Mouse (Mus musculus): ENCODE measurements around the gene Olfr462. TPM values are rescaled to one million over a fixed set of nuclear protein-coding genes. Genes with fewer than 3 reads are reported as not detected.

Gene Olfr462
- polyA plus RNA-seq, 1 experiment from 2014 or later = not detected

GRCm38 (mm10) chr11:87860426-87860825 lies 31.6 kb downstream of the Olfr462 start:
- DNase-seq (no peak), ATAC-seq (ENCODE audit: low FRiP score, low TSS enrichment) (no peak)
- no peaks in the 10 kb centered on the region for H3K27me3 ChIP-seq (ENCODE audit: control insufficient read depth, insufficient read depth, low read length)
- H3K4me2 ChIP-seq (ENCODE audit: low read length) = no peak overlapping the region
- no peak overlapping the region for H3K27ac ChIP-seq (replicated peaks; ENCODE audit: low read depth, low read length)
- H3K9me3 ChIP-seq (ENCODE audit: control insufficient read depth, low read length) = no peaks in the 10 kb centered on the region
- H3K4me3 ChIP-seq (replicated peaks; ENCODE audit: low read depth, low read length) = no peak overlapping the region
- no peaks in the 10 kb centered on the region for H3K4me1 ChIP-seq (ENCODE audit: control insufficient read depth, insufficient read depth, low read length)
- WGBS = 72% methylated on average over 9 of the region's 9 CpGs
- H3K36me3 ChIP-seq (ENCODE audit: control insufficient read depth, insufficient read depth, low read length) = peaks cover 40% of the 10 kb centered on the region
- no peak overlapping the region for H3K9ac ChIP-seq (replicated peaks; ENCODE audit: low read length)

DNA sequence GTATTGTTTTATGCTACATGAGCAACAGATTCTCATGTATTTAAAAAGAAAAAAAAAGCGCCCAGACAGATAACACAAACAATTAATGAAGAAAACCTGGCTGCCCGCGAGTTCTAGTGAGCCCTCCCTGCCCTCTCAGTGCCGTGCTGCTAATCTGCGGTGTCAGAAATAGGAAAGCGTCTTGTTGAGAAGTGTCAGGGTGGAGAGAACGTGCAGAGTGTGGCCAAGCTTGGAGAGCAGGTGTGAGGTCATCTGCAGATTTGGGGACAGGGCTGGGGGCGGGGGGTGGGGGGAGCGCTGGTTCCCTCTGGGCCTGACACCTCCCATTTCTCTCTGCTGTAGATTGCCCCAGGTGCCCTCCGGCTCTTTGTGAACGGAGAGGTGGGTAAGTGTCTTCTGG lies 32.8 kb downstream of the Olfr462 start:
- no peak overlapping the region for H3K4me2 ChIP-seq (ENCODE audit: low read length)
- DNase-seq (no peak), ATAC-seq (ENCODE audit: low FRiP score, low TSS enrichment) (no peak)
- no peak overlapping the region for H3K27ac ChIP-seq (replicated peaks; ENCODE audit: low read depth, low read length)
- peaks cover 40% of the 10 kb centered on the region for H3K36me3 ChIP-seq (ENCODE audit: control insufficient read depth, insufficient read depth, low read length)
- no peak overlapping the region for H3K9ac ChIP-seq (replicated peaks; ENCODE audit: low read length)
- WGBS = 92% methylated on average over 11 of the region's 11 CpGs
- no peak overlapping the region for H3K4me3 ChIP-seq (replicated peaks; ENCODE audit: low read depth, low read length)
- H3K4me1 ChIP-seq (ENCODE audit: control insufficient read depth, insufficient read depth, low read length) = no peaks in the 10 kb centered on the region
- H3K9me3 ChIP-seq (ENCODE audit: control insufficient read depth, low read length) = no peaks in the 10 kb centered on the region
- H3K27me3 ChIP-seq (ENCODE audit: control insufficient read depth, insufficient read depth, low read length) = no peaks in the 10 kb centered on the region

GRCm38 (mm10) chr11:87854550-87854949 lies 37.5 kb downstream of the Olfr462 start:
- H3K9me3 ChIP-seq (ENCODE audit: control insufficient read depth, low read length) = no peaks in the 10 kb centered on the region
- no peak overlapping the region for H3K4me3 ChIP-seq (replicated peaks; ENCODE audit: low read depth, low read length)
- no peak overlapping the region for H3K27ac ChIP-seq (replicated peaks; ENCODE audit: low read depth, low read length)
- no peak for DNase-seq
- H3K27me3 ChIP-seq (ENCODE audit: control insufficient read depth, insufficient read depth, low read length) = no peaks in the 10 kb centered on the region
- H3K4me1 ChIP-seq (ENCODE audit: control insufficient read depth, insufficient read depth, low read length) = peaks cover 7% of the 10 kb centered on the region
- no peak overlapping the region for H3K9ac ChIP-seq (replicated peaks; ENCODE audit: low read length)
- 89% methylated on average over 7 of the region's 7 CpGs for WGBS
- H3K4me2 ChIP-seq (ENCODE audit: low read length) = no peak overlapping the region
- ATAC-seq (ENCODE audit: low FRiP score, low TSS enrichment) = no peak
- H3K36me3 ChIP-seq (ENCODE audit: control insufficient read depth, insufficient read depth, low read length) = peaks cover 19% of the 10 kb centered on the region

GRCm38 (mm10) chr11:87853597-87853954 lies 38.5 kb downstream of the Olfr462 start:
- 28% methylated on average over 8 of the region's 8 CpGs for WGBS
- Histone ChIP-seq H3K9me3 (ENCODE audit: control insufficient read depth, low read length) (no peaks in the 10 kb centered on the region), H3K27me3 (ENCODE audit: control insufficient read depth, insufficient read depth, low read length) (no peaks in the 10 kb centered on the region), H3K36me3 (ENCODE audit: control insufficient read depth, insufficient read depth, low read length) (peaks cover 13% of the 10 kb centered on the region), H3K9ac (replicated peaks; ENCODE audit: low read length) (peak overlapping the region; percentile 59), H3K4me1 (ENCODE audit: control insufficient read depth, insufficient read depth, low read length) (peaks cover 7% of the 10 kb centered on the region), H3K27ac (replicated peaks; ENCODE audit: low read depth, low read length) (peak overlapping the region; percentile 70), H3K4me3 (replicated peaks; ENCODE audit: low read depth, low read length) (peak overlapping the region; percentile 46), H3K4me2 (ENCODE audit: low read length) (peak overlapping the region; percentile 90)
- DNase-seq (no peak), ATAC-seq (ENCODE audit: low FRiP score, low TSS enrichment) (no peak)

DNA sequence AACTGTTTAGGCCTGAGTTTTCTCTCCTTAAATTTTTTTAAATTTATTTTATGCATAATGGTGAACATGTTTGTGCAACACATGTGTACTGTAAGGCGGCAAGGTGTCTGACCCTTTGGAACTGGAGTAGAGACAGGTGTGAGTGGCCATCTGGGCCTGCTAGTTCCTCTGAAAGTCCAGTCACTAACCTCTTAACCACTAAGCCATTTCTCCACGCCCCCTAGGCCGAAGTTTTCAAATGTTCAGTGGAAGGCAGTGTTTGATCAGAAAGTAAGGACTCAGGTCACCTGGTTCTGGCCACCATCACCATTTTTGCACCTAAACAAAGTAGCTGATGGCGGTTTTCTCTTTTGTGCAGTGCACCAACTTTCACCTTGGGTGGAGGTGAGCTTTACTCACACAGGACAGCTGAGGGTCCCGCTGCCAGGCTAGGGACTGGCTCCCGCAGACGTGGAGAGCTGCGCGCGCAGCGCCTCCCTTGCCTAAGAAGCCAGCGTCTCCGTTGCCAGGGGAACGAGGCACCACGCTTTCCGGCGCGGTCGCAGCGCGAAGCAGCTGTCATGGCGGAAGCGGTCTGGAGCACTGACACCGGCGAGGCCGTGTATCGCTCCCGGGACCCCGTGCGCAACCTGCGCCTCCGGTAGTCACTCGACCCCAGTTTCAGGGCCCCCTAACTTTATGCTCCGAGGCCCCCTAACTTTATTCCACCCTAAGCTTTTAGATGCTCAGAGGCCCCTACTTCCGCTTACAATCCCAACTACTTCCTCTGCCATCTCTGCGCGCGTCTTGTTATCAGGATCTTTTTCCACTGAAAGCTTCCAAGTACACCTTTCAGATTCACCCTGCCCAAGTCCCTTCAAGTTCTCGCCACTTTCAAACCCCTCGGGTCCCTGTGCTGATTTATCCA lies 39.1 kb downstream of the Olfr462 start, which contains the start of gene Mks1:
Gene Mks1, plus strand, starts transcription at position 526 of the 907 bp plus-strand sequence.
- no peaks in the 10 kb centered on the region for H3K9me3 ChIP-seq (ENCODE audit: control insufficient read depth, low read length)
- peak; percentile 99 for DNase-seq
- peak within 1 kb of the TSS; percentile 70 for H3K27ac ChIP-seq (replicated peaks; ENCODE audit: low read depth, low read length)
- 4% methylated on average over 40 of the region's 40 CpGs for WGBS
- peak within 1 kb of the TSS; percentile 46 for H3K4me3 ChIP-seq (replicated peaks; ENCODE audit: low read depth, low read length)
- H3K27me3 ChIP-seq (ENCODE audit: control insufficient read depth, insufficient read depth, low read length) = no peaks in the 10 kb centered on the region
- H3K36me3 ChIP-seq (ENCODE audit: control insufficient read depth, insufficient read depth, low read length) = peaks cover 7% of the 10 kb centered on the region
- H3K9ac ChIP-seq (replicated peaks; ENCODE audit: low read length) = peak within 1 kb of the TSS; percentile 59
- peak within 1 kb of the TSS; percentile 90 for H3K4me2 ChIP-seq (ENCODE audit: low read length)
- H3K4me1 ChIP-seq (ENCODE audit: control insufficient read depth, insufficient read depth, low read length) = peaks cover 7% of the 10 kb centered on the region
- ATAC-seq (ENCODE audit: low FRiP score, low TSS enrichment) = peak; percentile 88

- H3K4me1 ChIP-seq (ENCODE audit: control insufficient read depth, insufficient read depth, low read length) = no peaks in the 10 kb centered on the region
- H3K9me3 ChIP-seq (ENCODE audit: control insufficient read depth, low read length) = no peaks in the 10 kb centered on the region
- no peak overlapping the region for H3K9ac ChIP-seq (replicated peaks; ENCODE audit: low read length)
- 70% methylated on average over 6 of the region's 6 CpGs for WGBS
- peak; percentile 45 for DNase-seq
- no peaks in the 10 kb centered on the region for H3K36me3 ChIP-seq (ENCODE audit: control insufficient read depth, insufficient read depth, low read length)
- no peak overlapping the region for H3K27ac ChIP-seq (replicated peaks; ENCODE audit: low read depth, low read length)
- H3K27me3 ChIP-seq (ENCODE audit: control insufficient read depth, insufficient read depth, low read length) = no peaks in the 10 kb centered on the region
- H3K4me2 ChIP-seq (ENCODE audit: low read length) = no peak overlapping the region
- no peak for ATAC-seq (ENCODE audit: low FRiP score, low TSS enrichment)
- no peak overlapping the region for H3K4me3 ChIP-seq (replicated peaks; ENCODE audit: low read depth, low read length)
Observed at GRCm38 (mm10) chr11:87847884-87848283, 44.2 kb downstream of the Olfr462 start.

- Histone ChIP-seq H3K27ac (replicated peaks; ENCODE audit: low read depth, low read length) (no peak overlapping the region), H3K27me3 (ENCODE audit: control insufficient read depth, insufficient read depth, low read length) (no peaks in the 10 kb centered on the region), H3K9ac (replicated peaks; ENCODE audit: low read length) (no peak overlapping the region), H3K36me3 (ENCODE audit: control insufficient read depth, insufficient read depth, low read length) (no peaks in the 10 kb centered on the region), H3K4me3 (replicated peaks; ENCODE audit: low read depth, low read length) (no peak overlapping the region), H3K4me2 (ENCODE audit: low read length) (no peak overlapping the region), H3K9me3 (ENCODE audit: control insufficient read depth, low read length) (no peaks in the 10 kb centered on the region), H3K4me1 (ENCODE audit: control insufficient read depth, insufficient read depth, low read length) (no peaks in the 10 kb centered on the region)
- ATAC-seq (ENCODE audit: low FRiP score, low TSS enrichment) = no peak
- DNase-seq = no peak
- 79% methylated on average over 12 of the region's 12 CpGs for WGBS
Observed at GRCm38 (mm10) chr11:87846968-87847600, 45.0 kb downstream of the Olfr462 start.

DNA sequence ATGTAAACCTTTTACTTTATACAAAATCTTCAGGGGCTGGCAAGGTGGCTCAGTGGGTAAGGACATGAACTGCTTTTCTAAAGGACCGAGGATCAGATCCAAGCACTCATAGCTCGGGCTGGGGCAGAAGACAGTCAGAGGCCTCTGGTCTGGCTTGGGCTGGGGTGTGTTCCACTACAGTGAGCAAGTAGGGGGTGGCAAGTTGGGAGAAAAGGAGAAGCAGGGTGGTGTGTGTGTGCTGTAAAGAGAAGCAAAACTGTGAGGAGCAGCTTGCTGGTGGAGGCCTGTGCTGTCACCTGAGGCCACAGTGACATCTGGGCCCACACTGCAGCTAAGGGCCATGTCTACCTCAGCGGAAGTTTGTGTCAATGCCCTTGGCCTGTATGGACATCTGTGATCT lies 50.6 kb downstream of the Olfr462 start:
- no peak overlapping the region for H3K27ac ChIP-seq (replicated peaks; ENCODE audit: low read depth, low read length)
- H3K4me3 ChIP-seq (replicated peaks; ENCODE audit: low read depth, low read length) = no peak overlapping the region
- H3K4me2 ChIP-seq (ENCODE audit: low read length) = no peak overlapping the region
- 95% methylated on average over 3 of the region's 3 CpGs for WGBS
- no peaks in the 10 kb centered on the region for H3K36me3 ChIP-seq (ENCODE audit: control insufficient read depth, insufficient read depth, low read length)
- ATAC-seq (ENCODE audit: low FRiP score, low TSS enrichment) (no peak), DNase-seq (no peak)
- H3K9me3 ChIP-seq (ENCODE audit: control insufficient read depth, low read length) = no peaks in the 10 kb centered on the region
- no peak overlapping the region for H3K9ac ChIP-seq (replicated peaks; ENCODE audit: low read length)
- H3K27me3 ChIP-seq (ENCODE audit: control insufficient read depth, insufficient read depth, low read length) = no peaks in the 10 kb centered on the region
- no peaks in the 10 kb centered on the region for H3K4me1 ChIP-seq (ENCODE audit: control insufficient read depth, insufficient read depth, low read length)
